Mouse (Mus musculus) CH12.LX (cell line): ENCODE data around the gene Acsl1. TPM values are rescaled to one million over a fixed set of nuclear protein-coding genes. Genes with fewer than 3 reads are reported as not detected.
A peak's percentile ranks its signal among the peaks of the same experiment; 100 is the strongest.

Experiments used
- DNase-seq: peaks from one replicate; pipeline ENCODE4 v3.0.0-alpha.2; 2013; ENCODE audit errors: extremely low read depth
- H3K27ac ChIP-seq: 2 replicates; pipeline ENCODE4 v1.5.1; 2012; ENCODE audit warnings: low read depth, mild to moderate bottlenecking, control low read depth, moderate library complexity; ENCODE audit not compliant: insufficient read depth
- H3K27me3 ChIP-seq: replicated peaks from 2 replicates; pipeline ENCODE3; 2012; ENCODE audit warnings: inconsistent platforms
- H3K36me3 ChIP-seq, 2 experiments: replicated peaks in 1 of 2; 2 replicates each; pipeline versions ENCODE3 to v1.6.1; 2012; ENCODE audit warnings: inconsistent platforms in 1 of 2, low read length in 1 of 2, mild to moderate bottlenecking in 1 of 2, mixed read lengths in 1 of 2, moderate library complexity in 1 of 2; ENCODE audit not compliant: control insufficient read depth in 1 of 2, insufficient read depth in 1 of 2
- H3K4me1 ChIP-seq, 2 experiments: 2 replicates each; pipeline ENCODE4 v1.6.1; 2012; ENCODE audit warnings: inconsistent platforms in 1 of 2, moderate library complexity in 1 of 2; ENCODE audit not compliant: insufficient read depth in 2 of 2, control insufficient read depth in 1 of 2
- H3K4me2 ChIP-seq: 2 replicates; pipeline ENCODE4 v1.6.1; 2012; ENCODE audit warnings: low read depth, mild to moderate bottlenecking, control low read depth; ENCODE audit not compliant: poor library complexity, insufficient read depth, severe bottlenecking
- H3K4me3 ChIP-seq, 3 experiments: fragments of 150-350 bp in 1 of 3; sonication (generic) in 1 of 3; replicated peaks in 1 of 3; 2 replicates each; pipeline versions ENCODE3 to v1.5.1; 2011 to 2012; ENCODE audit warnings: low read depth in 2 of 3, low read length in 2 of 3, mild to moderate bottlenecking in 2 of 3, moderate library complexity in 2 of 3, control low read depth in 1 of 3, improper control_type of control experiment in 1 of 3, inconsistent platforms in 1 of 3, mixed read lengths in 1 of 3; ENCODE audit not compliant: poor library complexity in 1 of 3
- H3K79me2 ChIP-seq: replicated peaks from 2 replicates; pipeline ENCODE4 v1.6.1; 2012; ENCODE audit warnings: mild to moderate bottlenecking, moderate library complexity; ENCODE audit not compliant: control insufficient read depth, poor library complexity, insufficient read depth, severe bottlenecking; ENCODE audit errors: extremely low read depth
- H3K9ac ChIP-seq: 2 replicates; pipeline ENCODE4 v1.6.1; 2012; ENCODE audit warnings: low read depth, mild to moderate bottlenecking, control low read depth, moderate library complexity; ENCODE audit not compliant: insufficient read depth
- H3K9me3 ChIP-seq: replicated peaks from 2 replicates; pipeline ENCODE3; 2012; ENCODE audit warnings: low read length, inconsistent platforms, mixed read lengths
- E2F4 ChIP-seq: IDR thresholded peaks from 2 replicates; pipeline ENCODE4 v1.6.1; 2011; ENCODE audit warnings: low read depth, low read length, improper control_type of control experiment; ENCODE audit not compliant: insufficient replicate concordance
- EP300 ChIP-seq: IDR thresholded peaks from 2 replicates; pipeline ENCODE4 v1.6.1; 2011; ENCODE audit warnings: low read length, improper control_type of control experiment
- GABPA ChIP-seq: IDR thresholded peaks from 2 replicates; pipeline ENCODE4 v1.6.1; 2012; ENCODE audit warnings: low read depth, low read length, improper control_type of control experiment, inconsistent platforms; ENCODE audit not compliant: insufficient replicate concordance
- HCFC1 ChIP-seq: IDR thresholded peaks from 2 replicates; pipeline ENCODE4 v1.6.1; 2012; ENCODE audit warnings: low read depth, mild to moderate bottlenecking, inconsistent platforms, low read length, improper control_type of control experiment
- IRF4 ChIP-seq: IDR thresholded peaks from 2 replicates; pipeline ENCODE4 v1.6.1; 2014; ENCODE audit warnings: low read depth, mild to moderate bottlenecking, inconsistent platforms, low read length, improper control_type of control experiment
- JUN ChIP-seq: IDR thresholded peaks from 2 replicates; pipeline ENCODE4 v1.6.1; 2011; ENCODE audit warnings: low read depth, mild to moderate bottlenecking, low read length, improper control_type of control experiment, moderate library complexity; ENCODE audit not compliant: insufficient read depth
- JUND ChIP-seq: conservative IDR thresholded peaks from 2 replicates; pipeline ENCODE4 v1.6.1; 2011; ENCODE audit warnings: low read depth, low read length, improper control_type of control experiment
- KAT2A ChIP-seq: IDR thresholded peaks from 2 replicates; pipeline ENCODE4 v1.6.1; 2012; ENCODE audit warnings: low read length, improper control_type of control experiment, inconsistent platforms; ENCODE audit not compliant: insufficient replicate concordance
- MAFK ChIP-seq: IDR thresholded peaks from 2 replicates; pipeline ENCODE4 v1.6.1; 2011; ENCODE audit warnings: low read length, improper control_type of control experiment; ENCODE audit not compliant: insufficient replicate concordance
- MAZ ChIP-seq: IDR thresholded peaks from 2 replicates; pipeline ENCODE4 v1.6.1; 2012; ENCODE audit warnings: low read depth, mild to moderate bottlenecking, inconsistent platforms, low read length, improper control_type of control experiment, moderate library complexity
- MEF2A ChIP-seq: IDR thresholded peaks from 2 replicates; pipeline ENCODE4 v1.6.1; 2014; ENCODE audit warnings: low read depth, mild to moderate bottlenecking, inconsistent platforms, low read length, improper control_type of control experiment, borderline replicate concordance
- PAX5 ChIP-seq: IDR thresholded peaks from 2 replicates; pipeline ENCODE4 v1.6.1; 2012; ENCODE audit warnings: low read length, inconsistent platforms, mixed read lengths
- POLR2A ChIP-seq: IDR thresholded peaks from 2 replicates; pipeline ENCODE4 v1.6.1; 2011; ENCODE audit warnings: low read depth, mild to moderate bottlenecking, improper control_type of control experiment, low read length
- RAD21 ChIP-seq: IDR thresholded peaks from 2 replicates; pipeline ENCODE4 v1.6.1; 2011; ENCODE audit warnings: low read depth, mild to moderate bottlenecking, low read length, improper control_type of control experiment, moderate library complexity
- RCOR1 ChIP-seq: conservative IDR thresholded peaks from 2 replicates; pipeline ENCODE4 v1.6.1; 2012; ENCODE audit warnings: low read depth, mild to moderate bottlenecking, inconsistent platforms, low read length, improper control_type of control experiment
- SMC3 ChIP-seq: IDR thresholded peaks from 2 replicates; pipeline ENCODE4 v1.6.1; 2011; ENCODE audit warnings: low read depth, low read length, improper control_type of control experiment
- TBP ChIP-seq: conservative IDR thresholded peaks from 2 replicates; pipeline ENCODE4 v1.6.1; 2011; ENCODE audit warnings: low read depth, low read length, improper control_type of control experiment
- TCF12 ChIP-seq: IDR thresholded peaks from 2 replicates; pipeline ENCODE4 v1.6.1; 2014; ENCODE audit warnings: low read depth, mild to moderate bottlenecking, inconsistent platforms, low read length, improper control_type of control experiment
- UBTF ChIP-seq: IDR thresholded peaks from 2 replicates; pipeline ENCODE4 v1.6.1; 2012; ENCODE audit warnings: low read depth, mild to moderate bottlenecking, inconsistent platforms, low read length, improper control_type of control experiment, moderate library complexity
- ZC3H11A ChIP-seq: IDR thresholded peaks from 2 replicates; pipeline ENCODE4 v1.6.1; 2012; ENCODE audit warnings: low read depth, mild to moderate bottlenecking, inconsistent platforms, low read length, improper control_type of control experiment
- ZKSCAN1 ChIP-seq: IDR thresholded peaks from 2 replicates; pipeline ENCODE4 v1.6.1; 2012; ENCODE audit warnings: low read depth, inconsistent platforms, low read length, improper control_type of control experiment, borderline replicate concordance
- ZMIZ1 ChIP-seq: IDR thresholded peaks from 2 replicates; pipeline ENCODE4 v1.6.1; 2012; ENCODE audit warnings: low read depth, mild to moderate bottlenecking, inconsistent platforms, low read length, improper control_type of control experiment
- dilution Hi-C: fragments of 300-500 bp; cut with MboI; formaldehyde crosslinking; loops from 2 replicates; pipeline ENCODE4 v1.14.3; 2020; ENCODE audit warnings: low sequenced_read_pairs; ENCODE audit not compliant: extremely low pct_unique_long_range_greater_than_20kb, extremely low pct_ligation_motif_present
- in situ Hi-C: fragments of 300-500 bp; cut with MboI; formaldehyde crosslinking; loops from 3 replicates; pipeline ENCODE4 v1.14.3; 2019; ENCODE audit warnings: low sequenced_read_pairs, low pct_ligation_motif_present, low pct_unique_long_range_greater_than_20kb, mixed read lengths
- polyA plus RNA-seq: library from polyadenylated mRNA; unstranded; fragments of >175 nt; gene quantifications from 2 replicates; pipeline ENCODE4 v1.2.1, GENCODE M21; 2012; ENCODE audit warnings: low read depth; ENCODE audit not compliant: insufficient read length
- total RNA-seq, 2 experiments: library from RNA; depleted of rRNA; stranded (reverse); fragments of 300-350 nt in 1 of 2; fragments of >200 nt in 1 of 2; gene quantifications; 2 replicates each; pipeline ENCODE4 v1.2.3; 2012 to 2014

The Acsl1 gene
- total and polyA plus RNA-seq, 3 experiments: 8.7 to 27.9 (median 19.5) TPM

DNA sequence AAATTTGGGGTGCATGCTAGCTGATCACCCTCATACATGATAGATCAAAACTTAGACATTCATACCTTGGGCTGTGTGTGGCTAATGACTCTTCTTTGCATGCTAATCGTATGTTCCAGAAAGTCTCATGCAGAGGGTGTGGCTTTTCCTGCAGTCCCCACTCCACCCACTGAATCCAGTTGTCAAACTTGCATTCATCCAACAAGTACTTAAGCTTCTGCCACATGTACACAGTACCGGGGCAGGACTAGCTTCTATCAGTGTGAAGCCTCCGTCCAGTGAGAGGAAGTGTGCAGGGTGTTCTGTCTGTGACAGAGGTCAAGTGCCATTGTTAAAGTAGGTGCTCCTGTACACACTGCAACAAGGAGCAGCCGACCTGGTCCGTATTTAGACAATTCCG lies 26.0 kb downstream of the Acsl1 start:
- peaks cover 0 to 52% of the 10 kb centered on the region in 2 experiments for H3K36me3 ChIP-seq
- H3K4me1 ChIP-seq: peaks cover 7 to 64% of the 10 kb centered on the region in 2 experiments; a peak in 3 of 4 replicates
- DNase-seq: no peak
- H3K27me3 ChIP-seq: no peaks in the 10 kb centered on the region
- H3K9ac ChIP-seq: no peak overlapping the region
- dilution Hi-C loops (no loop called here), in situ Hi-C loops (no loop called here)
- no peaks in the 10 kb centered on the region for H3K9me3 ChIP-seq
- H3K4me2 ChIP-seq: no peak overlapping the region
- no peak for TF ChIP-seq TBP
- no peak for TF ChIP-seq POLR2A
- no peak for TF ChIP-seq HCFC1
- no peak for TF ChIP-seq E2F4
- no peak for TF ChIP-seq ZC3H11A
- no peak for TF ChIP-seq EP300
- no peak for TF ChIP-seq RAD21
- no peak for TF ChIP-seq IRF4
- TF ChIP-seq KAT2A: no peak
- TF ChIP-seq ZMIZ1: no peak
- no peak for TF ChIP-seq PAX5
- TF ChIP-seq JUN: no peak
- no peak for TF ChIP-seq TCF12
- TF ChIP-seq ZKSCAN1: no peak
- TF ChIP-seq MAFK: no peak
- TF ChIP-seq SMC3: no peak
- no peak for TF ChIP-seq MAZ
- no peak for TF ChIP-seq RCOR1
- TF ChIP-seq GABPA: no peak
- no peak for TF ChIP-seq UBTF
- H3K79me2 ChIP-seq: no peaks in the 10 kb centered on the region
- no peak overlapping the region for H3K4me3 ChIP-seq
- H3K27ac ChIP-seq: no peak overlapping the region

DNA sequence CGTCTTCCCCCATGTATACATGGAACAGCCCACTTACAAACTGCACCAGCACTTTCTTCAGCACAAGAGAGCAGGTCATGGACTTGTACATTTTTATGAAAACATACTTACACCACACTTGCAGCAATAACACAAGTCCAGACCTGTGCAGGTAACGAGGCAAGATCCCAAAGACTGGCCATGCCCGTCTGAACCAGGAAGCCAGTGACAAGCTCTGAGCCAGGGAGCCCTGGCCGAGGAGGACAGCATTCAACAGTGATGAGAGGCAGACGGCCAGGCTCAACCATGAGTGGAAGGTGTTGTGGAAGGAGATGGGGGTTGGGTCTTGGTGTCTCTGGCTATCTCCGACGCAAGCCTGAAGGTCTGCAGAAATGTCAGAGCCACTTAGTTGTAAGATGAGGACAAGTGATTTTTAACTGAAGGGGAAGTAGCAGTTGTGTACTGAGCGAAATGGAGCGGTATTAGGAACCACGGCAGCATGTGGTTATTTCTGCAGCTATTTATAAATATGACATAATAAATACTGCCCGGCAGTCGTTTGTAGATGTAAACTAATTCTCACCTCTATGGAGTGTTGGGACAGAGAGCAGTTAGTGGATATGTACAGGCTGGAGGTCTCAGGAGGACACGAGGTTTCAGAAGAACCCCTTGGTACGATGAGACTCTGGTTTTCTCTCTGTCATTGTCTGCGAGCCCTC lies 26.6 kb downstream of the Acsl1 start:
- in situ Hi-C loops: no loop called here

More for the DNA sequence above, 26.6 kb downstream of the Acsl1 start:
- TF ChIP-seq MEF2A: peak; percentile 86
- 0 out of 2 replicates have a peak, but pooled peaks have one; percentile 19 for TF ChIP-seq JUND
- TF ChIP-seq MAFK: no peak
- no peak for DNase-seq
- H3K79me2 ChIP-seq: no peaks in the 10 kb centered on the region
- H3K36me3 ChIP-seq: peaks cover 0 to 56% of the 10 kb centered on the region in 2 experiments
- no peak overlapping the region for H3K27ac ChIP-seq
- H3K9me3 ChIP-seq: no peaks in the 10 kb centered on the region
- no peak overlapping the region for H3K4me3 ChIP-seq
- no peak overlapping the region for H3K9ac ChIP-seq
- no peaks in the 10 kb centered on the region for H3K27me3 ChIP-seq
- dilution Hi-C loops: no loop called here
- peaks cover 7 to 60% of the 10 kb centered on the region in 2 experiments; a peak in 3 of 4 replicates for H3K4me1 ChIP-seq
- no peak overlapping the region for H3K4me2 ChIP-seq
